Mouse (Mus musculus) Muller cell, postnatal 12 days (primary cell): ENCODE results near the gene Safb2.

Source experiments
- DNase-seq: peaks from one replicate; pipeline ENCODE4 v3.0.0-alpha.2; 2015; ENCODE audit errors: inconsistent ontology term

The Safb2 gene

GRCm38 (mm10) chr17:56515690-56516410 is 68.5 kb downstream of the Safb2 start:
- DNase-seq, result peak; percentile 14

GRCm38 (mm10) chr17:56514916-56515315 is 69.5 kb downstream of the Safb2 start:
- DNase-seq, result no peak

- no peak for DNase-seq
Measured at GRCm38 (mm10) chr17:56514330-56514729, 70.1 kb downstream of the Safb2 start.

GRCm38 (mm10) chr17:56512310-56512709 is 72.1 kb downstream of the Safb2 start, which contains the start of gene Znrf4:
Znrf4 (minus strand) TSS chr17:56512431.
- DNase-seq, result no peak

GRCm38 (mm10) chr17:56511707-56512090 is 72.7 kb downstream of the Safb2 start:
- no peak for DNase-seq

GRCm38 (mm10) chr17:56510970-56511706 is 73.2 kb downstream of the Safb2 start:
- no peak for DNase-seq
